Mouse (Mus musculus): ENCODE measurements around the gene Mroh8.
"Not testable (repeated sequence)": the region's sequence is repeated elsewhere in the genome, so short reads cannot be mapped to it uniquely, and the experiment has no call there.

Mroh8 gene

GRCm38 (mm10) chr2:157198405-157198804 is 80.9 kb downstream of the Mroh8 start:
- DNase-seq (ENCODE audit: low spot score in 2 of 2) = not testable (repeated sequence)

GRCm38 (mm10) chr2:157190651-157191050 is 88.7 kb downstream of the Mroh8 start:
- DNase-seq (ENCODE audit: low spot score in 2 of 2) = no peak

- DNase-seq (ENCODE audit: low spot score in 2 of 2) = no peak
Measured at GRCm38 (mm10) chr2:157187223-157187622, 92.1 kb downstream of the Mroh8 start.

- DNase-seq (ENCODE audit: low spot score in 2 of 2) = no peak
Measured at GRCm38 (mm10) chr2:157186504-157186903, 92.8 kb downstream of the Mroh8 start.

- DNase-seq (ENCODE audit: low spot score in 2 of 2) = peak in 1 of 2 experiments; percentile 14
Measured at GRCm38 (mm10) chr2:157185022-157185660, 94.2 kb downstream of the Mroh8 start.

GRCm38 (mm10) chr2:157178167-157178566 is 101.2 kb downstream of the Mroh8 start:
- no peak for DNase-seq (ENCODE audit: low spot score in 2 of 2)

GRCm38 (mm10) chr2:157176248-157176647 is 103.1 kb downstream of the Mroh8 start:
- DNase-seq (ENCODE audit: low spot score in 2 of 2) = no peak

GRCm38 (mm10) chr2:157174416-157174815 is 104.9 kb downstream of the Mroh8 start:
- no peak for DNase-seq (ENCODE audit: low spot score in 2 of 2)

GRCm38 (mm10) chr2:157173555-157173954 is 105.8 kb downstream of the Mroh8 start:
- DNase-seq (ENCODE audit: low spot score in 2 of 2) = no peak

- DNase-seq (ENCODE audit: low spot score in 2 of 2) = no peak
Measured at GRCm38 (mm10) chr2:157172984-157173383, 106.4 kb downstream of the Mroh8 start.

GRCm38 (mm10) chr2:157170626-157171025 is 108.7 kb downstream of the Mroh8 start:
- no peak for DNase-seq (ENCODE audit: low spot score in 2 of 2)

GRCm38 (mm10) chr2:157170166-157170565 is 109.2 kb downstream of the Mroh8 start:
- DNase-seq (ENCODE audit: low spot score in 2 of 2) = no peak

GRCm38 (mm10) chr2:157166371-157167080 is 112.8 kb downstream of the Mroh8 start:
- no peak for DNase-seq (ENCODE audit: low spot score in 2 of 2)

- DNase-seq (ENCODE audit: low spot score in 2 of 2) = not testable (repeated sequence)
Measured at GRCm38 (mm10) chr2:157165312-157166224, 113.8 kb downstream of the Mroh8 start.

GRCm38 (mm10) chr2:157164101-157164500 is 115.2 kb downstream of the Mroh8 start:
- DNase-seq (ENCODE audit: low spot score in 2 of 2) = no peak
